Mouse (Mus musculus) midbrain, embryonic 10.5 days (tissue): Measurements from ENCODE around the gene Nol12. TPM values are rescaled to one million over a fixed set of nuclear protein-coding genes. Genes with fewer than 3 reads are reported as not detected.

ENCODE experiments used
- DNase-seq: peaks from one replicate; pipeline ENCODE4 v3.0.0-alpha.2; 2017; ENCODE audit warnings: low spot score
- H3K27ac ChIP-seq: fragments of 300-500 bp; sonication (generic); replicated peaks from 2 replicates; pipeline ENCODE4 v1.5.1; 2016; ENCODE audit warnings: mild to moderate bottlenecking
- H3K27me3 ChIP-seq: fragments of 300-500 bp; sonication (generic); 2 replicates; pipeline ENCODE4 v1.6.1; 2016; ENCODE audit warnings: low read depth, mild to moderate bottlenecking; ENCODE audit not compliant: poor library complexity, severe bottlenecking
- H3K36me3 ChIP-seq: fragments of 300-500 bp; sonication (generic); 2 replicates; pipeline ENCODE4 v1.6.1; 2016; ENCODE audit warnings: mild to moderate bottlenecking, moderate library complexity
- H3K4me1 ChIP-seq: fragments of 300-500 bp; sonication (generic); 2 replicates; pipeline ENCODE4 v1.6.1; 2016
- H3K4me3 ChIP-seq: fragments of 300-500 bp; sonication (generic); 2 replicates; pipeline ENCODE4 v1.5.1; 2016; ENCODE audit warnings: mild to moderate bottlenecking, moderate library complexity
- H3K9me3 ChIP-seq: fragments of 300-500 bp; sonication (generic); replicated peaks from 2 replicates; pipeline ENCODE4 v1.6.1; 2016; ENCODE audit warnings: mild to moderate bottlenecking
- WGBS: fragments of 180-500 bp; shearing (Covaris S2); methylation state at CpG from one replicate; pipeline ENCODE4 v1.1.7; 2016; 5-methylcytosine and 5-hydroxymethylcytosine counted together
- polyA plus RNA-seq: library from polyadenylated mRNA; unstranded; fragments of >200 nt; fragmentation: Nextera tagmentation; extraction: Ambion mirVana; gene quantifications from 2 replicates; pipeline ENCODE4 v1.2.1, GENCODE M21; 2016

The Nol12 gene
- polyA plus RNA-seq, 1 experiment from 2014 or later, result 71.2 TPM

DNA sequence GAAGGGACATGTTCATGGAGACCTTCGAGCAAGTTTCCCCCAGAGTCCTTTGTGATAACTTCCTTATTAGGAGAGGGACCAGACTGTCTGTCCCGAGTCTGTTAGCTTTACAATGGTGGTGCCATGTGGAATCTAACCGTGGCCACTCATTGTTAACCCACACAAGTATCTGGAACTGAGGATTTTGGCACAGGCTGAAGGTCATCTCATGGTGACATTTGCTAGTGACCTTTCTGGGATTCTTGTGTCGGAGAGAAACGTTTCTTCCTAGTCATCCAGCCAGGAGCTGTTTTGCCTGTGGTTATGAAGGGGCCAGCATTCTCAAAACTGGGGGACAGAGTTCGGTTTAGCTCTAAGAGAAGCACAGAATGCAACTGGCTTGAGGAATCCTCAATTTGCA, 36.9 kb downstream of the Nol12 start:
- WGBS, result 77% methylated on average over 6 of the region's 6 CpGs
- no peak overlapping the region for H3K4me3 ChIP-seq
- no peak for DNase-seq
- no peaks in the 10 kb centered on the region for H3K9me3 ChIP-seq
- H3K27me3 ChIP-seq, result no peaks in the 10 kb centered on the region
- H3K4me1 ChIP-seq, result no peaks in the 10 kb centered on the region
- H3K27ac ChIP-seq, result no peak overlapping the region
- peaks cover 34% of the 10 kb centered on the region for H3K36me3 ChIP-seq

- Histone ChIP-seq H3K4me3 (no peak overlapping the region), H3K36me3 (peaks cover 11% of the 10 kb centered on the region; the same call in 1 of the 2 replicates), H3K4me1 (peaks cover 13% of the 10 kb centered on the region), H3K27ac (peak overlapping the region; percentile 17; the same call in 1 of the 2 replicates), H3K9me3 (no peaks in the 10 kb centered on the region), H3K27me3 (no peaks in the 10 kb centered on the region)
- DNase-seq, result no peak
- 77% methylated on average over 7 of the region's 7 CpGs for WGBS
Measured at GRCm38 (mm10) chr15:78973950-78974349, 39.2 kb downstream of the Nol12 start.

DNA sequence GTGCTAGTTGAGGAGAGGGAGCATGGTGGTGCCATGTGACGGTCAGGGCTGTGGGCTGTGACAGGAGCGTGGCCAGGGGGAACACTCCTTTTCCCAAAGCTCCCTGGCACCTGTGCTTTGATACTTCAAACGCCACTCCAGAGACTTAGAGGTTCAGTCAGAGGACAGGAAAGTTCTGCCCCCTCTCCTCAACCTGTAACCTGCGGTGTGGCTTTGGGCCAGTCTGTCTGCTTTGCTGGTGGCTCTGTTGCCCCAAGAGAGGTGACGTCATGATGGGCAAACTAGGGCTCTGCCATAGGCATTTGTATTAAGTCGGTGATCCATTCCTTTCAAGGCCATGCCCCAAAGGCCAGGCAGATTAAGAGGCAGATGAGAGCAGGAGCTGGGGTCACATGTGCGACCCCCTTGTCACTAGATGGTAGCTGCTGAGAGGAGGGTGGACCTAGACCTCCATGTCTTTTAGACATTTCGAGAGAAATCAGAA, 43.0 kb downstream of the Nol12 start:
- WGBS, result 85% methylated on average over 8 of the region's 8 CpGs
- peaks cover 8% of the 10 kb centered on the region; the same call in 1 of the 2 replicates for H3K36me3 ChIP-seq
- H3K4me3 ChIP-seq, result no peak overlapping the region

DNA sequence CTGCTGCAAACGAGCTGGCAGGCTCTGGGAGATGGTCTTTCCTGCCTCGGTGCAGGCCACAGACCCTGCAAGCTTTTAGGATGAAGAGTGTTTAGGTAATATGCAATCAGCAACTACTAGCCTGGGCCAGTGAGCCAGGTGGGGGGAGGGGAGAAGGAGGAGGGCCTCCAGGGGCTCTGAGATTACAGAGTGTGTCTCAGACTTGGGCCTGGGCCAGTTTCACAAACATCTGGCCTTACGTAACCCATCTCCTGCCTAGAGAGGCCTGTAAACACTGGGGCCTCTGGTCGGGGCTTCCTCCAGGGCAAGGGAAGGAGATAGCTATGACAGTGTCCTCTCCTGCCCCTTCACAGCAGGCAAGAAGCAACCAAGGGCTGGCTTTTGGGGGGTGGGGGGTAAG, 44.1 kb downstream of the Nol12 start:
- Histone ChIP-seq H3K4me3 (0 out of 2 replicates have a peak overlapping the region, but pooled peaks have one; percentile 4), H3K9me3 (no peaks in the 10 kb centered on the region), H3K36me3 (peaks cover 3% of the 10 kb centered on the region; the same call in 1 of the 2 replicates), H3K4me1 (peaks cover 38% of the 10 kb centered on the region), H3K27me3 (no peaks in the 10 kb centered on the region), H3K27ac (peak overlapping the region; percentile 52; the same call in 1 of the 2 replicates)
- 40% methylated on average over 4 of the region's 4 CpGs for WGBS
- no peak for DNase-seq

More for the DNA sequence above, 43.0 kb downstream of the Nol12 start:
- Histone ChIP-seq H3K27me3 (no peaks in the 10 kb centered on the region), H3K9me3 (no peaks in the 10 kb centered on the region), H3K4me1 (peaks cover 27% of the 10 kb centered on the region), H3K27ac (no peak overlapping the region)
- DNase-seq, result no peak

DNA sequence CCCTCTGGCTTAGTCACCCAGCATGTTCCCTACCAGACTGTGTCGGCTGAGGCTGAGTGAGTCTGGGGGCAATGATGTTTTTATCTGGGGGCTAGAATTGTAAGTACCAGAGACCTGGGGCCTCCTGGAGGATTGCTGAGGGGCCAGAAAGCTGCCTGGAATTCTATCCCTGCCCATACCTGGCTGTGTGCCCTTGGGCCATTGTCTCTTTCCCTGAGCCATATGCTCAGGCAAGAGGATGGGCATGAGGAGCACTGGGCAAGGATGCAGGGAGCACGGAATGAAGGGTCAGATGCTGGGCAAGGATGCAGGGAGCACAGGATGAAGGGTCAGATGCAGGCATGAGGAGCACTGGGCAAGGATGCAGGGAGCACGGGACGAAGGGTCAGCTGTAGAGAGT, 45.4 kb downstream of the Nol12 start:
- WGBS, result 94% methylated on average over 4 of the region's 4 CpGs
- Histone ChIP-seq H3K27me3 (no peaks in the 10 kb centered on the region), H3K36me3 (no peaks in the 10 kb centered on the region), H3K9me3 (no peaks in the 10 kb centered on the region), H3K27ac (no peak overlapping the region), H3K4me1 (peaks cover 50% of the 10 kb centered on the region), H3K4me3 (no peak overlapping the region)
- no peak for DNase-seq

DNA sequence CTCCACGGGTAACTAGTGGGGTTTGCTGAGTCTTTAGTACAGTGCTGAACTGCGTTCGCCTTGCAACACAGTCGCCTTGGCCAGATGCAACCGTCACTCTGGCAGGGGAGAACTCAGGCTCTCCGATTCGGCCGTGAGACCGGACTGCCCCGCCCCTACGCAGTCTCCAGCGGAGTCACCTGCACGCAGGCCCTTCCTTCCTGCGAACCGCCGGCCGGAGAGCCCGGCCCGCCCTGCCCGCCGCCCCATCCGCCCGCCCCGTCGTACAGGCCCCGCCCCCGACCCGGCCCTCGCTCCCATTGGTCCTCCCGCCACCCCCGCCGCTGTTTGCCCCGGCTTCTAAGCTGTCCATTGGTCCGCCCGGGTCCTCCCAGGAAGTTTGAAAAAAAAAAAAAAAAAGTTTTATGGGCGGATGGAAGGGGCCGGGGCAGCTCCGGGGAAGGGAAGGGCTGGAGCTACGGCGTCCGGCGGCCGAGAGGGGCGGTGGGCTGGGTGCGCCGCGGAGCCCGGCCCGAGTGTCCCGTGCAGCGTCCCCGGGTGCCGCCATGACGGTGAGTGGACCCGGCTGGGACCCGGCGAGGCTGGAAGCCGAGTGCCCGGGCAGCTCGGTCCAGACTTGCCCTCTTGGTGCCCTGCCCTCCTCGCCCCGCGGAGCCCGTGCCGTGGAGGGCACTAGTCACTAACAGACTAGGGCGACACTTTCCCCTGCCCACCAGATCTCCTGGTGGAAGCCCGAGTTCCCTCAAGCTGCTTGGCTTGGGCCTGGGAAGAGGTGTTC, 48.1 kb downstream of the Nol12 start:
- peak overlapping the region; percentile 91 for H3K27ac ChIP-seq
- WGBS, result under 1% methylated on average over 50 of the region's 67 CpGs
- H3K9me3 ChIP-seq, result no peaks in the 10 kb centered on the region
- peak; percentile 93 for DNase-seq
- no peaks in the 10 kb centered on the region for H3K27me3 ChIP-seq
- peak overlapping the region; percentile 95 for H3K4me3 ChIP-seq
- H3K4me1 ChIP-seq, result peaks cover 67% of the 10 kb centered on the region
- peaks cover 4% of the 10 kb centered on the region for H3K36me3 ChIP-seq

GRCm38 (mm10) chr15:78983436-78984285, 48.9 kb downstream of the Nol12 start:
- Histone ChIP-seq H3K27ac (peak overlapping the region; percentile 91), H3K36me3 (peaks cover 12% of the 10 kb centered on the region), H3K4me3 (peak overlapping the region; percentile 95), H3K27me3 (no peaks in the 10 kb centered on the region), H3K9me3 (no peaks in the 10 kb centered on the region), H3K4me1 (peaks cover 64% of the 10 kb centered on the region)
- DNase-seq, result peak; percentile 62
- under 1% methylated on average over 21 of the region's 21 CpGs for WGBS

DNA sequence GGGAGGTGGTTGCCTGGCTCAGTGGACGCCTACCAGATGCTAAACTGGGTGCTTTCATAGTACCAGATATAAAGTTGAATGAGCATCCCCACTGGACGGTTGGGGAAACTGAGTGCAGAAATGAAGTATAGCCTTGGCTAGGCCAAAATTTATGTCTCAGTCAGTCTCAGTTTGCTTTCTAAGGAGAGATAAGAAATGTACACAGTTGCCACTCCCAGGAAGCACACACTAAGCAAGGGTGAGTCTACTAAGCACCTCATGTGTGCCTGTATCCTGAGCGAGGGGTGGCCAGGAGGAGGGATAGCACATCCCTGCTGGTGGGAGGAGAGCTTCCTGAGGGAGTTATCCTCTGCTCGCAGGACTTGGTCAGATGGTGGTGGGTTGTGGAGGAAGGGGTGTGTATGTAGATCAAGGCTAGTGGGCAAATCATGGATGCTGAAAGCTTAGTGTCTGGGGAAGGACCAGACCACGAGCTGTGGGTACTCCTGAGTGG, 49.6 kb downstream of the Nol12 start:
- Histone ChIP-seq H3K4me1 (peaks cover 59% of the 10 kb centered on the region), H3K9me3 (no peaks in the 10 kb centered on the region), H3K27me3 (no peaks in the 10 kb centered on the region), H3K36me3 (peaks cover 19% of the 10 kb centered on the region), H3K4me3 (peak overlapping the region; percentile 95), H3K27ac (peak overlapping the region; percentile 91)
- no peak for DNase-seq
- WGBS, result 47% methylated on average over 5 of the region's 5 CpGs

GRCm38 (mm10) chr15:78986536-78987220, 51.9 kb downstream of the Nol12 start:
- H3K4me1 ChIP-seq, result peaks cover 56% of the 10 kb centered on the region
- H3K27me3 ChIP-seq, result no peaks in the 10 kb centered on the region
- H3K27ac ChIP-seq, result 0 out of 2 replicates have a peak overlapping the region, but pooled peaks have one; percentile 17
- peaks cover 43% of the 10 kb centered on the region for H3K36me3 ChIP-seq
- H3K4me3 ChIP-seq, result no peak overlapping the region
- no peak for DNase-seq
- 59% methylated on average over 11 of the region's 11 CpGs for WGBS
- no peaks in the 10 kb centered on the region for H3K9me3 ChIP-seq

DNA sequence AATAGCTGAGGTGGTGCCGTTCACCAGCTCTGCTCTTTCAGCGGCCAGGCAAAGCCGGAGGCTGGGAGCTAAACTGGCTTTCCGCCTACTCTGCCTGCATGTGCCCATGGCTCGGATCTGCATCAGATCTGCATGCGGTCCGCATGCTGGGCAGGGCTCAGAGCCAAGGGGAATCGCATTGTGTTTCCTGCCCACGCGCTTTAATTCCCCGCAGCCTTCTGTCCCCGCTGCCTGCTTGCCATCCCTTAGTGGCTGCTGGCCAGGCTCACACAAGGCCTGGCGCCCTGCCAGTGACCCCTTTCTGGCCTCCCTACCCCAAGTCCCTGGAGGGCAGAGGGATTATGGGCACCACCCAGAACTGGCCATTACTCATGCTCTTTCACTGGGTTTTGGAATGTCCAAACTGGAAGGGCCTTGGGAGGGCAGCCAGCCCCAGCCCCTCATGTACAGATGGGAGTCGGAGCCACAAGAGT, 53.8 kb downstream of the Nol12 start:
- no peaks in the 10 kb centered on the region for H3K27me3 ChIP-seq
- H3K4me3 ChIP-seq, result no peak overlapping the region
- WGBS, result 89% methylated on average over 14 of the region's 14 CpGs
- H3K36me3 ChIP-seq, result peaks cover 61% of the 10 kb centered on the region
- H3K4me1 ChIP-seq, result peaks cover 39% of the 10 kb centered on the region
- DNase-seq, result no peak
- no peak overlapping the region for H3K27ac ChIP-seq
- no peaks in the 10 kb centered on the region for H3K9me3 ChIP-seq

- Histone ChIP-seq H3K27ac (no peak overlapping the region), H3K27me3 (no peaks in the 10 kb centered on the region), H3K36me3 (peaks cover 70% of the 10 kb centered on the region), H3K9me3 (no peaks in the 10 kb centered on the region), H3K4me1 (peaks cover 31% of the 10 kb centered on the region), H3K4me3 (no peak overlapping the region)
- no peak for DNase-seq
- 91% methylated on average over 14 of the region's 14 CpGs for WGBS
Measured at GRCm38 (mm10) chr15:78989152-78990092, 54.7 kb downstream of the Nol12 start.
